Mouse (Mus musculus) layer of hippocampus, postnatal 10 days (tissue): Measurements from ENCODE around the gene Map2k1. TPM values are rescaled to one million over a fixed set of nuclear protein-coding genes. Genes with fewer than 3 reads are reported as not detected.
A peak's percentile ranks its signal among the peaks of the same experiment; 100 is the strongest.
"Not testable (repeated sequence)": the region's sequence is repeated elsewhere in the genome, so short reads cannot be mapped to it uniquely, and the experiment has no call there.

Source experiments
- DNase-seq, 2 experiments: peaks; one replicate each; pipeline ENCODE4 v3.0.0; 2021; ENCODE audit warnings: low spot score in 2 of 2
- long read RNA-seq: library from polyadenylated mRNA; stranded (forward); transcript quantifications from one replicate; pipeline ENCODE4 v2.0.0, GENCODE M21; 2023
- total RNA-seq, 2 experiments: library from RNA; stranded (reverse); gene quantifications; 2 replicates each; pipeline ENCODE4 v1.2.3; 2021

The Map2k1 gene
- total RNA-seq: 100 to 1,000 TPM; 126 to 129 TPM
- long read RNA-seq, transcript Map2k1-201 (11 exons, 2,436 nt): major isoform, 96 of 116 reads
- long read RNA-seq, partial matches to known transcripts: 14 of 116 reads
- long read RNA-seq, other reads (novel, unspliced or antisense): 6 of 116 reads

- peak; percentile 100 for DNase-seq
These were observed at the start of gene Map2k1 for GRCm38 (mm10) chr9:64253021-64253904. Map2k1 (minus strand) TSS chr9:64253631.

GRCm38 (mm10) chr9:64303086-64303485 is 49.7 kb upstream of the Map2k1 start:
- not testable (repeated sequence) for DNase-seq

- DNase-seq: no peak
These were observed 29.1 kb upstream of the Map2k1 start for GRCm38 (mm10) chr9:64282404-64282987.

- no peak for DNase-seq
These were observed 28.3 kb upstream of the Map2k1 start for GRCm38 (mm10) chr9:64281781-64282178.

- DNase-seq: peak; percentile 93 to 96
These were observed 27.8 kb upstream of the Map2k1 start, which contains the start of gene Tipin for GRCm38 (mm10) chr9:64281105-64281780. Tipin (plus strand) TSS chr9:64281581.

GRCm38 (mm10) chr9:64278665-64279310 is 25.4 kb upstream of the Map2k1 start:
- DNase-seq: no peak

- DNase-seq: peak; percentile 72 to 80
These were observed 24.3 kb upstream of the Map2k1 start for GRCm38 (mm10) chr9:64277706-64278105.

- DNase-seq: peak in 1 of 2 experiments; percentile 13
These were observed 21.5 kb upstream of the Map2k1 start for GRCm38 (mm10) chr9:64274919-64275318.

- no peak for DNase-seq
These were observed 20.9 kb upstream of the Map2k1 start for GRCm38 (mm10) chr9:64274291-64274690.

- DNase-seq: no peak
These were observed 20.3 kb upstream of the Map2k1 start for GRCm38 (mm10) chr9:64273757-64274156.

GRCm38 (mm10) chr9:64272611-64273010 is 19.2 kb upstream of the Map2k1 start:
- peak; percentile 69 to 75 for DNase-seq

GRCm38 (mm10) chr9:64271249-64271648 is 17.8 kb upstream of the Map2k1 start:
- DNase-seq: no peak

- DNase-seq: not testable (repeated sequence)
These were observed 15.4 kb upstream of the Map2k1 start for GRCm38 (mm10) chr9:64268836-64269235.

GRCm38 (mm10) chr9:64268196-64268595 is 14.8 kb upstream of the Map2k1 start:
- no peak for DNase-seq

- no peak for DNase-seq
These were observed 13.8 kb upstream of the Map2k1 start for GRCm38 (mm10) chr9:64267231-64267630.

GRCm38 (mm10) chr9:64264813-64265212 is 11.4 kb upstream of the Map2k1 start:
- no peak for DNase-seq

GRCm38 (mm10) chr9:64261023-64261422 is 7.6 kb upstream of the Map2k1 start:
- DNase-seq: no peak

GRCm38 (mm10) chr9:64259906-64260305 is 6.5 kb upstream of the Map2k1 start:
- no peak for DNase-seq

GRCm38 (mm10) chr9:64256204-64256603 is 2.8 kb upstream of the Map2k1 start:
- no peak for DNase-seq

- DNase-seq: no peak
These were observed 2.0 kb upstream of the Map2k1 start for GRCm38 (mm10) chr9:64255422-64255821.

- peak in 1 of 2 experiments; percentile 34 for DNase-seq
These were observed 825 bp downstream of the Map2k1 start for GRCm38 (mm10) chr9:64252591-64253020.
